Mouse (Mus musculus) G1E (cell line): ENCODE measurements around the gene Peak1.

Experiments
- CTCF ChIP-seq: IDR thresholded peaks from 2 replicates; pipeline ENCODE4 v1.5.1; 2012; ENCODE audit warnings: low read depth, low read length, inconsistent platforms, mixed read lengths
- GATA1 ChIP-seq: IDR thresholded peaks from 2 replicates; pipeline ENCODE4 v1.6.1; 2012; ENCODE audit warnings: borderline replicate concordance, low read length, inconsistent platforms, mixed read lengths
- POLR2AphosphoS5 ChIP-seq: IDR thresholded peaks from 2 replicates; pipeline ENCODE4 v1.6.1; 2012; ENCODE audit warnings: low read depth, low read length, inconsistent platforms; ENCODE audit not compliant: insufficient replicate concordance
- TAL1 ChIP-seq: conservative IDR thresholded peaks from 2 replicates; pipeline ENCODE4 v1.6.1; 2012; ENCODE audit warnings: low read depth, low read length, inconsistent platforms, mixed read lengths

DNA sequence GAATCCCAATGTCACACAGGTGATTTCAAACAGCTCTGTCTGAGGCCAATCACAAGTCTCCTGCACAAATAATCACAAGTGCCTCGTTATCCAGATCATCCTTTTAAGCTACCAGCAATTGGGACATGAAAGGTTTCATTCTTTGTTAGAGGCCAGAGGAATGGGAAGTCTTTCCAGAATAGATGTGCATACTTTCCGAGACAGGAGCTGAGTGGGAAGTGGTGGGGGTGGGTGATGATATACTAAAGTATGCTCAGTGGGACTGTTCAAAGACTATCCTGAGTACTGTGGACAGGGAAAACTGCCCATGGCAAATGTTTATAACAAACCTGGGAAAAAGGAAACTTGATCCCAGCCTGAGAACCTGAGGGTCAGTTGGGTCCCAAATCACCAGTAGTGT is 258.4 kb downstream of the Peak1 start:
- TF ChIP-seq CTCF (no peak), GATA1 (no peak), TAL1 (no peak), POLR2AphosphoS5 (no peak)
